Mouse (Mus musculus) retina, postnatal 1 day (tissue): ENCODE measurements around the gene Paox.

Experiments used
- DNase-seq: peaks from one replicate; pipeline ENCODE4 v3.0.0-alpha.2; 2012

Gene Paox

GRCm38 (mm10) chr7:140179176-140179575 lies 63.6 kb downstream of the Paox start:
- no peak for DNase-seq

GRCm38 (mm10) chr7:140180692-140181091 lies 65.1 kb downstream of the Paox start:
- no peak for DNase-seq

DNA sequence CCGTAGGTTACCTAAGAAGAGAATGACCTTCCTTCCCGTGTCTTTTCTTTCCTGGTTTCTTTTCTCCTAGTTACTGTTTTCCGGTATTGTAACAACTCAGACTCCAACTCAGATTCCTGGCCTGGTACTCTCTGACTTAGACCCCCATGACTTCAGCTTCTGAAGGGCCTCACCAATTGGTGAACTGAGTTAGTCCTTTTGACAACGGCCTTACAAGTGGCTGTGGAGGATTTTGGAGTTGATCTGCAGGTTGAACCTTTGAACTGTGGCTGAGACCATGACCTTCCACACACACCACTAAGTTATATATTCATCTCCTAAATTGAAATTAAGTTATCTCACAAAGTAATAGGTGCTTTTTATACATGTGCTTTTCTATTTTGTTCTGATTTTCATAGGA lies 68.6 kb downstream of the Paox start:
- no peak for DNase-seq
